Mouse (Mus musculus): ENCODE results near the gene Btn1a1.

Btn1a1 gene

GRCm38 (mm10) chr13:23423286-23424051 lies 42.2 kb downstream of the Btn1a1 start, which contains the start of gene Abt1:
Abt1 (minus strand) TSS chr13:23423866.
- DNase-seq (ENCODE audit: low read depth, low spot score) = peak; percentile 95

GRCm38 (mm10) chr13:23422351-23422750 lies 43.4 kb downstream of the Btn1a1 start:
- DNase-seq (ENCODE audit: low read depth, low spot score) = no peak

GRCm38 (mm10) chr13:23412630-23413521 lies 52.8 kb downstream of the Btn1a1 start:
- DNase-seq (ENCODE audit: low read depth, low spot score) = peak; percentile 26

- DNase-seq (ENCODE audit: low read depth, low spot score) = no peak
These were observed 53.5 kb downstream of the Btn1a1 start for GRCm38 (mm10) chr13:23412211-23412629.

- DNase-seq (ENCODE audit: low read depth, low spot score) = no peak
These were observed 54.1 kb downstream of the Btn1a1 start for GRCm38 (mm10) chr13:23411311-23412210.

- no peak for DNase-seq (ENCODE audit: low read depth, low spot score)
These were observed 55.1 kb downstream of the Btn1a1 start for GRCm38 (mm10) chr13:23410632-23411031.

All from CD4-positive helper T cell, adult 2 months (primary cell).